Mouse (Mus musculus): ENCODE measurements around the gene Ska2.

The Ska2 gene

GRCm38 (mm10) chr11:87108755-87109518 lies at the start of gene Ska2:
Gene Ska2, plus strand, starts transcription at chr11:87109234.
- DNase-seq (ENCODE audit: low spot score), result peak; percentile 93

- no peak for DNase-seq (ENCODE audit: low spot score)
Observed at GRCm38 (mm10) chr11:87060410-87060809, 48.6 kb upstream of the Ska2 start.

DNA sequence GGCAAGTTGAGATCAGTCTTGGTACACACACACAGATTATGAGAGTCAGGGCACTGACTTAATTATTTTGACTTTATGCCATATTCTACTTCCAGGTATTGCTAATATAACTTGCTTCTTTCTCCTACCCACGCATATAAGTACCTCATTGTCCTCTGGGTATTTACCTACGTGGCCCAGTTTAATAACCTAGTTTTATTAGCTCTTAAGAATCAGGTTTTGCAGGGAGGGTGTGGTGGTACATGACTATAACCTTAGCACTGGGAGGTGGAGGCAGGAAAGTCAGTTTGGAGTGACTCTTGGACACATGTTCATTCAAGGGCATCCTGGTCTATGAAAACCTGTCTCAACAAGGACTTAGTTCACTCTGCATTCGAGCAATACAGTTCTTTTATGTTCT lies 46.9 kb upstream of the Ska2 start:
- DNase-seq (ENCODE audit: low spot score), result no peak

- DNase-seq (ENCODE audit: low spot score), result peak; percentile 71
Observed at GRCm38 (mm10) chr11:87073343-87073865, 35.6 kb upstream of the Ska2 start.

DNA sequence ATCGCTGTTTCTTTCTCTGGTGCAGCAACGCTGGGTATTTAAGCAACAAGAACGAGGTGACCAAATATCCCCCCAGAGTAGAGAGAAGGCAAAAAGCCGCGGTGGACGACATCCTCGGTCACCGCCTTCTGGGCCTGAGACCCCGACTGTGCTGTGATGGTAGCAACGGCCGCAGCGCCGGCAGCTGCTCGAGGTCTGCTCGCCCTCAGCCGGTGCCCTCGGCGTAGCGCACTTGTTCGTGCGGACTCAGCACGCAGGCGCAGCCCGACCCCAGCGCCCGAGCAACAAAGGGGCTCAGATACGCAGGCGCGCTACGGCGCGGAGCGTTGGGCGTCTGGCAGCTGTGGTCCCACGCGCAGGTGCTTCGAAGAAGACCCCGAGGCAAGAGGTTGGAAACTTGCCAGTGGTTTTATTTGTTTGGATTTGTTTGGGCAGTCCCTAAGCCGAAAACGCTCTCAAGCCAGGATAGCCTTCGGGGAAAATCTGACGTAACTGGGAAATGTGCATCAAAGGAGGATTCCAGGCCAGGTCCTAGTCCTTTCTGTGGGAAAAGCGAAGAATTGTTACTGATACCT lies 35.1 kb upstream of the Ska2 start, which contains the start of gene Gdpd1:
Gene Gdpd1 (minus strand): TSS at position 197 of the 575 bp plus-strand sequence.
- DNase-seq (ENCODE audit: low spot score), result peak; percentile 89

- DNase-seq (ENCODE audit: low spot score), result no peak
Observed at GRCm38 (mm10) chr11:87083712-87084111, 25.3 kb upstream of the Ska2 start.

GRCm38 (mm10) chr11:87085461-87085860 lies 23.6 kb upstream of the Ska2 start:
- no peak for DNase-seq (ENCODE audit: low spot score)

DNA sequence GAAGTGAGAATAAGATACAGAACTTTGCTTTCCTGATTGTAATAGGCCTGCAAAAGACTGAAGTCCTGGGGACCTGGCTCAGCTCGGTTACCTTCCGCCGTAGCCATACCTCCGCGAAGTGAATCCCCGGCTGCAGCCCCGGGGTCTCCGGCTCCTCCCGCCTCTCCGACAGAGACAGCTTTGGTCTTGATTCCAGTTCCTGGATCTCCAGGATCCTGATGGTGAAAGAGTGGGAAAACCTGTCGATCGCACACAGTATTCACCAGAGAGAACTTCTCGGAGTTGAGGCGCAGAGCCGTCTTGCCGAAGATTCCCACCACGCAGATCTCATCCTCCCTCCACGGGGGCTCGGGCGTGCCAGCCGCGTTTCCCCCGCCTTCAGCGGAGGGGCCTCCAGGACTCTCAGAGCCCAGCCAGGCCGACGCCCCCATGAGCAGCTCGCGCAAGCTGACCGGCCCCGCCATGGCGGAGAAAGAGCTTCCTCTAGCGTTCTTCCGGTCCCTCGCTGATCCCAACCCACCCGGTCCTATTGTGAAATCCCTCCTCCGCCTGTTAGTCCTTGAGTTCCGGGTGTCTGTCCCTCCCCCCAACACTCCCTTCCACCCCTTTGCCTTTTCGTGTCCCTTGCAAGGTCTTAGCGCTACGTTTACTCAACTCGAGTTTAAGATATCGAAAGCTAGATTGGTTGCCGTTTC lies 22.6 kb upstream of the Ska2 start, which contains the start of gene Smg8:
Gene Smg8 (minus strand): TSS at position 485 of the 695 bp plus-strand sequence.
- peak; percentile 79 for DNase-seq (ENCODE audit: low spot score)

DNA sequence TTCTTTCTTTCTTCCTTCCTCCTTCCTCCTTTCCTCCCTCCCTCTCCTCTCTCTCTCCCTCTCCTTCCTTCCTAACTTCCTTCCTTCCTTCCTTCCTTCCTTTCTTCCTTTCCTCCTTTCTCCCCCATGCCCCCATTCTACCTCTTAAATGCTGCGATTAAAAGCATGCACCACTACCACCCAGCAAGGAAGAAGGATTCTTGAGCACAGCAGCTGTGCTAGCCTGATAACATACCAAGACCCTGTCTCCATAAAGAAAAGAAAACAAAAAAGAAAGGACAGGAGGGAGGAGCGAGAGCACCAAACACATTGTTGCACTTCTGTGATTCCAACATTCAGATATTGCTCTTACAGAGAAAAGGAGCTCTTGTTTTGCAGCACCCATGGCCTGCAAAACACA lies 21.9 kb upstream of the Ska2 start:
- DNase-seq (ENCODE audit: low spot score), result no peak

- DNase-seq (ENCODE audit: low spot score), result no peak
Observed at GRCm38 (mm10) chr11:87108409-87108754, 652 bp upstream of the Ska2 start, which contains the start of gene Prr11. Gene Prr11, minus strand, starts transcription at chr11:87108708.

GRCm38 (mm10) chr11:87109519-87110171 lies 611 bp downstream of the Ska2 start:
- DNase-seq (ENCODE audit: low spot score), result peak; percentile 37

DNA sequence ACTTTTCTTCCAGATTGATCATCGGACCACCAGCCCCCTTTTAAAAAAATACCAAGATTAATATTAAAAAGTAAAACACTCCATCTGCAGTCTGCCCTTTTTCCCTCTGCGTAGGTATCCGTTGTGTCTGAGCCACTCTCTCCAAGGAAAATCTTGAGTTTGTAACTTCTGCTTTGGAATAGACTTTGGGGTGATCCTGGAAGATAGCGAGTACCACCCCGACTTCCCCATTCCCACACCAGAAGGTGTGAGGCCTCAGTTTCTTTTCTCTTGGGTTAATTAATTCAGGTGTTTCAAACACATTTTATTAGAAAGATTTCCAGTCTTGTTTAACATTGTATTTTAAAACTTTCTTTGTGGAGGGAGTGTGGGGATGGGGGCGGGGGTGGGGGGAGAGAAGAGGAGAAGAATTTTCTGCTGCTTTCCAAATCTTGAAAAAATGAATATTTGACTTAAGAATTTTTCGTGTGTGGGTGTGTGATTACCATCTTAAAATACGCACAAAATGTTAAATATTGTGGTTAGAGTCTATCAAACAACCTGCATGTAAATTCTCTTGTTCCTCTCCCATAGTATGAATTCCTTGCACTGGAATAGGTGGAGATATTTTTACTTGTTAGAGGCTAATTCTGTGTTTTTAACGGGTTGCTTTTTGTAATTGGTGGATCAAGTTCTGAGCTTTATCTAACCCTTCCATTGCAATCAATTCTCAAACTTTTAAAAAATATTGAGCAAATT lies 1.3 kb downstream of the Ska2 start:
- no peak for DNase-seq (ENCODE audit: low spot score)

DNA sequence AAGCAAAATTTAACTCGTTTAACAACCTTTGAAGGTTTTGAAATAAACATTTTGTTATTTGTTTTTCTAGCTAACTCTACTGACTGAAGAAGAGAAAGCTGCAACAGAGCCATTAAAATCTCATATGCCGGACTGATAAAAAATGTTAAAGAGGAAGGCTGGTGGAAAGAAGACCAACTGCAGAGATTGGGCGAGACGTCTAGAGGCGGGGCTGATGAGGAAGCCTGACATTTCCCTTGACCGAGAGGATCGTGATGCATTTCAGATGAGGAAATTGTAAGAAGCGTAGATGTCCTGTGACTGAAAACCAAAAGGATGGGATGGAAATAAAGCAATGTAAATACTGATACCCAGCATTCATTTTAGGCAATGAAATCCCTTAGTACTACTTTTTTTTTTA lies 12.8 kb downstream of the Ska2 start:
- no peak for DNase-seq (ENCODE audit: low spot score)

GRCm38 (mm10) chr11:87125562-87125961 lies 16.5 kb downstream of the Ska2 start:
- DNase-seq (ENCODE audit: low spot score), result no peak

DNA sequence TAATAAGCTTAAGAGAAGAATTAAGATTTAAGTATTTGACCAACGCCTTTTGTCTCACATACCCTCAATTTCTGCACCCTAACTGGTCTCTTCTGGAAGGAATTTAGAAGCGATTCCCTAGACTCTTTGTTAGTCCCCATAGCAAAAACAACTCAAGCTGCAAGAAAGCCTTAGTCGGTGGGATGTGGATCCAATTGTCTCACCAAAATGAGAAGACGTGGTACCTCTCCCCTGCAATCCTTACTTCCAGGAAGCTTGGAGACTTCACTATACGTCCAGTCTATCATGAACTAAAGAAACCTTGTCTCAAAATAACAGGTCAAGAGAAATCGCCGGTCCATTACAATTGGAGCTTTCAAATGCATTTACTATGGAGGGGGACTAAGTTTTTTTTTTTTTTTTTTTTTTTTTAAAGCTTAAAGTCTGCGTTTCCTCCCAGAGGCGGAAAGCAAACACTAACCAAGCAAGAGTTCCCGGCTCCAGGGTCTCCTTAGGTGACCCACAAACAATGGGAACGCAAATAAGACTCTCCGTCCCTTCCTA lies 17.3 kb downstream of the Ska2 start:
- DNase-seq (ENCODE audit: low spot score), result no peak

DNA sequence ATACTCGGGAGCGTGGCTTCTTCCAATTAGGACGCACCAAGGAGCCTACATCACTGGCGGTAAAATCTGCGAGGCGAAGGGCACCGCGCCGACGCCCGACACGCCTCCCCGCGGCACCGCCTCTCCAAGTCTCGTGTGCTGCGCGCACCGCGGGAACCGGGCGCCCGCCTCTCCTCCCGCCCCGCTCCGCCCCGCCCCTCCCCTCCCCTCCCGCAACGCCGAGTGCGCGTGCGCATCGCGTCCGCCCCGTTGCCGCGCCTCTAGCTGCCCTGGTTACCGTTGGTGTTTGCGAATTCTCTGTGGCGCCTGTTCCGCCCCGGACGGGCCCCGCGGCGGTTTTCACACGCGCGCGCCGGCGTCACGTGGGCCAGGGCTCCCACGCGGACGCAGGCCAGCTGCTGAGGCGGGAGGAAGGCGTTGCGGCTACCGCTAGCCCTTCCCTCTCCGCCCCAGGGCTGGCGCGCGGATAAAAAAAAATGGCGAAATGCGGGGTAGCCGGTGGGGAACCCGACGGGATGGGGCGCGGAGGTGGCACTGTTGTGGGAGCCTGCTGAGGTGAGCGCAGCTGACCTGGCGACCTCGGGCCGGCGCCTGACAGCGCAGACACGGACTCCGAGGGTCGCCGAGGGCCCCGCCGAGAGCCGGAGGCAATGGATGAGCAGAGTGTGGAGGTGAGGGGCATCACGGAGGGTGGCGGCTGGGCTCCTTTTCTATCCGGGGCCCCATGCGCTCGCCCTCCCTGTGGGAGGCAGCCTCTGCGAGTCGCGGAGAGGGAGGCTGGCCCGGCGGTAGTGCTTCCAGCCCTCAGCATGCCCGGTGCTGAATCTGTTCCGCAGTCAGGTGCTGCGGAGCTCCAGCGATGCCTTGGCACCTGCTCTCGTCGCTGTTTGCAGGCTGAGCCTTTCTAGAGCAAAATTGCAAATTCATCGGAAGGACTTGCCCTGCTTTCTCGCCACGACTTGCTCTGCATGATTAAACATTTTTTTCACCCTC lies 18.1 kb downstream of the Ska2 start, which contains the start of gene Trim37:
Gene Trim37 (plus strand): TSS at position 254 of the 993 bp plus-strand sequence.
- peak; percentile 85 for DNase-seq (ENCODE audit: low spot score)

DNA sequence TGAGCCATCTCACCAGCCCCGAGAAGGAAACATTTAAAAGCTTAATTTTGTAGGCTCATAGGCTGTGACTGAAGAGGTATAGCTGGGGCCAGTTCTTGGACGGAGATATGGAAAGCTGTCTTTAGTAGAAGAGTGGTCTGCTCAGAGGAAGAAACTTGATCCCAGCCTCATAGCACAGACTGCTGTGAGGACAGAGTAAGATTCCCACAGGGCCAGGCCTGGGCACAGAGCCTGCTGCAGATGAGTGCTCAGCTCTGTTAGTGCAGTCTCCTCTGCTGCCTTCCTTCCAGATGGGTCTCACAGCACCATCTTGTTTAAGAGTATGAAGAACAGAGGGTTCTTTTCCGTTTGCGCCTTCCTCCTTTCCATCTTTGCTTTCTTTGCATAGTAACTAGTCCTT lies 27.2 kb downstream of the Ska2 start:
- no peak for DNase-seq (ENCODE audit: low spot score)

GRCm38 (mm10) chr11:87158012-87158411 lies 49.0 kb downstream of the Ska2 start:
- no peak for DNase-seq (ENCODE audit: low spot score)

DNA sequence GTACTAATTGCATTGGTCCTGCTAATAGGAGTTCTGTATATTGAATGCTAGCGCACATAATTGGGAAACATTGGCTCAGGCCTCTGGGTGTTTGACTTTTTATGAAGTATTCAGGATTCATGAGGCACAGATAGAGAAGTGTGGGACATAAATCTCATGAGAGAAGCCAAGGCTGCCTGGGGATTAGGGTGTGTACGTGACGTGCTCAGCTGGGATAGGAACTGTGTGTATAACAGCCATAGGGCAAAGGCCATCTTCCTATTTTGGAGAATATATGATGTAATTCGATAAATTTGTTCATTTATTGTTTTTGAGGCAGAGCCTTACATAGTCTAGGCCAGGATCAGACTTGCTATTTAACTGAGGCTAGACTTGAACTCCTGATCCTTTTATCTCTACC lies 53.7 kb downstream of the Ska2 start:
- no peak for DNase-seq (ENCODE audit: low spot score)

DNA sequence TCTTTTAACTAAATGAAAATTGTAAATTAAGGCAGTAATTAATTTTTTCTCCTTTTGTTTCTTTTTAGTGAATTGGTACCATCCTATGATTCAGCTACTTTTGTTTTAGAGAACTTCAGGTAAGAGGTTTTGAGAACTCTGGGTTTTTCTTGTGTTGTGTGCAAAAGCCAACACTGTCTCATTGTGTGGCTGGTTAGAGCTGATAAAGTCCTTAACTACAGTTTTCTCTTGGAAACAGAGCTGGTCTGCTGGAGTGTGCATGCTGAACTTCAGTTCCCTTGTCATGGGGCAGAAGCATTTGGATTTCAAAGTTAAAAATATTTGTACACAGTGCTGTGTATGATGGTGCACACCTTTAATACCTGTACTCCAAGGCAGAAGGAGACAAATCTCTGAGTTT lies 54.7 kb downstream of the Ska2 start:
- DNase-seq (ENCODE audit: low spot score), result no peak

Data from ovary, postnatal 36 days (tissue).